Mouse (Mus musculus) heart, adult 18-20 months (tissue): ENCODE measurements at regions not wholly inside any gene's neighbourhood (a gene's known extent, or its start where the extent isn't known, plus 50 kb on each side); places are given as distances from the start of the nearest gene placed in this dataset.

Experiments used
- DNase-seq, 2 experiments: peaks; one replicate each; pipeline ENCODE4 v3.0.0; 2021 to 2022; ENCODE audit warnings: mixed read lengths in 1 of 2

DNA sequence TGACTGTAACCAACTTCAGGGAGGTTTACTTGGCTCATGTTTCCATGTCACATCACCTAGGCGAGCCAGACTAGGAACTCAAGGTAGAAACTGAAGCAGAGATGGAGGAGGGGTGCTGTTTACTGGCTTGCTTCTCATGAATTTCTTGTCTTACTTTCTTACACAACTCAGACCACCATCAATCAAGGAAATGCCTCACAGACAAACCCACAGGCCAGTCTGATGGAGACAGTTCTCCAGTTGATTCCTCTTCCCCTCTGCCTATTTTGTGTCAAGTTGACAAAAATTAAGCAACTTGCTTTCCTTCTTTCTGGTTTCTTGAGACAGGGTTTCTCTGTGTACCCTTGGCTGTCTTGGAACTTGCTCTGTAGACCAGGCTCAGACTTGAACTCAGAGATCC, 83.8 kb upstream of the Phip start:
- DNase-seq: no peak

GRCm38 (mm10) chr9:83056208-83056607, 80.9 kb upstream of the Phip start:
- no peak for DNase-seq

DNA sequence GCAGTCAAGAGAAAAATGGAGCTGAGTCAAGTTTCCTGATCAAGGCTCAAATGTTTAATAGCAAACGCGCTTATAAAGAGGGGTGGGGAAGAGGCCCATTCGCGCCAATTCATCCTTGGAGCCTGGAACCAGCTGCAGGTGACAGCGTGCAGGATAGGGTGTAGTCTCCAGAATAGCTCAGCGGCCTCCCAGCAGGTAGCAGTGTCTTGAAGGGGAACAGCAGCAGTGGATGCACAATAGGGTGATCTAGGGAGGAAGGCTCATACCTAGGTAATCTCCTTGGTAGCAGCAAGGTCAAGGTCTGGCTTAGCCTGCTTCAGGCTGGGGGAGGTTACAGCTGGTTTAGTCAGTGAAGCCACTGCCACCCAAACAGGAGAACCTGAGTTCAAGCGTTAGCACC, 76.3 kb upstream of the Phip start:
- no peak for DNase-seq

DNA sequence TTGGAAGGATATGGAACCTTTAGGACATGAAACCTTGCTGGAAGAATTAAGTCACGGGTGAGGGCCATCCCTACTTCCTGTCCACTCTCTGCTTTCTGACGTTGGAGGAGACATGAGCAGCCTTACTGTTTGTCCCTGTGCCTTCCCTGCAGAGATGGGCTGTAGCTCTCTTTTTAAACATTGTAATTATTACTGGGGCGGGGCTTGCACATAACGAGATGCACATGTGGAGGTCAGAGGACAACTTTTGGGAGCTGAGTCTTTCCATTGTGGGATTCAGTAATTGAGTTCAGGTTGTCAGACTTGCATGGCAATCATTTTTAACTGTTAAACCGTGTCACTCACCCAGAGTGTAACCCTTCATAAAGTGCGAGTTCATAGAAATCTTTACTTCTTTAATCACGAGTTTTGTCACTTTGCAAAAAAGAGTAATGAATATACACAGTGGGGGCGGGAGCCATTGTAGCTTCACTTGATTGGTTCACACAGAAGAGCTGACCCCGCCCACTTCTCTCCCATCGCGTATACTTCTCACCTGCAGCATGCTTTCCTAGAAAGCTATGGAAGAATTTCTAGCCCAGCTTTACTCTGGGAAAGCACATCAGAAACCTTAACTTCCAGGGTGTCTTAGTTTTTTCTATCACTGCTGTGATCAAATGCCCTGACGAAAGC, 72.4 kb upstream of the Phip start:
- no peak for DNase-seq

DNA sequence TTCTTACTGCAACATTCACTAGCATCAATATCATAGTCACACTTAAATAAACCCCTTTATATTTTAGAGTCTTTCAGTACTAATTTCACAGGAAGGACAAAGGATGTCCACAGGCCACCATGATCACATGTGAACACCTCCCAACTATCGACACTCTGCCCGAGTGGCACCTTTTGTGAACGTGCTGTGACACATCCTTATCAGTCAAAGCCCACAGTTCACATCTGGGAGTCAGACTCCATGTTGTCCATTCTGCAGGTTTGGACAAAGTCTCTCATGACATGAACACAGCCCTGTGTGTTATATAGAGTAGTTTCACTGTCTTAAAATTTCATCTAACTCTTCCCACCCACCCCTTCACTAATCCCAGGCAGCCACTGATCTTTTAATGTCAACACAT, 70.7 kb upstream of the Phip start:
- no peak for DNase-seq

GRCm38 (mm10) chr9:83043790-83044189, 68.5 kb upstream of the Phip start:
- no peak for DNase-seq

- no peak for DNase-seq
Measured at GRCm38 (mm10) chr9:83041345-83041744, 66.0 kb upstream of the Phip start.

- no peak for DNase-seq
Measured at GRCm38 (mm10) chr9:83040686-83041085, 65.4 kb upstream of the Phip start.

DNA sequence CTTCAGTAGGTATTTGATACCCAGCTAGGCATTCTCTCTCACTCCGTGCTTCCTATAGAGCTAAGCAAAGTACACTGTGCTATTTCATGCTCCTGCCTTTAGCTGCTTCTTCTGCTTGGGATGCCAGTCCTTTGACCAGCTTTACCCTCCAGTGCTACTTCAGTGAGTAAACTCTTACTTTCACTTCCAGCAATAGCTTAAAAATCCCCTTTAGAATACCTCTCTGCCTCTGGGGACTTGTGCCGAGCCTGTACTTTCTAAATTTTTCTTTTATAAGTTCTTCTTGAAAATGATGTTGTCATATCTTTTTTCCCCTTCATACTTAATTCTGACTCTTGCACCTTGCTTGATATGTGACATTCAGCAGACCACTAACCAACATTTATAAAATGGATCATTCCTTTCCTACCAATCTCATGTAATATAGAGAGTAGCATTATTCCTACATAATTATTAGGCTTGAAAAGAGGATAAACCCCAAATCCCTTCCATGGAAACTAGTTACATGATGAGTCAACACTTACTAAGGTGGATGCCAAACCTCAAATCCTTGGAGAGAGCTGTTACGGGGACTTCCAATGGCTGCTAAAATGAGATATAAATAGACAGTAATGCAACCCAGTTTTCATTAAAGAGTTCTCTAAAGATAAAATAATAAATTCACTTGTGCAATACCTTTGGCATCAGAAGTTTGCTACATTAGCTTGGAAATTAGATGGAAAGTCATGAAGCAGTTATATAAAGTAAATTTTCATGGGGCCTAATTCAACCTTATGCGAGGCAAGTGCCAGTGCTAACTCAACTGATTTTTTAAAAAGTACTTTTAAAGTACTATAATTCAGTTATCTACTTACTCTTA, 62.2 kb upstream of the Phip start:
- peak; percentile 49 to 64 for DNase-seq
